Mouse (Mus musculus) left cerebral cortex, adult 11 months (tissue): Measurements from ENCODE around the gene Pla2g10.
"Not testable (repeated sequence)": the region's sequence is repeated elsewhere in the genome, so short reads cannot be mapped to it uniquely, and the experiment has no call there.

ENCODE experiments used
- DNase-seq: peaks from one replicate; pipeline ENCODE4 v3.0.0; 2022; ENCODE audit warnings: low spot score

Pla2g10 gene

GRCm38 (mm10) chr16:13730285-13731255, at the start of gene Pla2g10:
Gene Pla2g10, minus strand, starts transcription at chr16:13730983.
- no peak for DNase-seq

GRCm38 (mm10) chr16:13774651-13775050, 43.9 kb upstream of the Pla2g10 start:
- DNase-seq, result not testable (repeated sequence)

- DNase-seq, result not testable (repeated sequence)
Measured at GRCm38 (mm10) chr16:13774011-13774410, 43.2 kb upstream of the Pla2g10 start.

GRCm38 (mm10) chr16:13772051-13772450, 41.3 kb upstream of the Pla2g10 start:
- not testable (repeated sequence) for DNase-seq

GRCm38 (mm10) chr16:13771603-13772002, 40.8 kb upstream of the Pla2g10 start:
- DNase-seq, result not testable (repeated sequence)

- no peak for DNase-seq
Measured at GRCm38 (mm10) chr16:13766367-13766766, 35.6 kb upstream of the Pla2g10 start.

GRCm38 (mm10) chr16:13764519-13764918, 33.7 kb upstream of the Pla2g10 start:
- no peak for DNase-seq

GRCm38 (mm10) chr16:13762807-13763206, 32.0 kb upstream of the Pla2g10 start:
- not testable (repeated sequence) for DNase-seq

- DNase-seq, result no peak
Measured at GRCm38 (mm10) chr16:13757823-13758222, 27.0 kb upstream of the Pla2g10 start.

- peak; percentile 87 for DNase-seq
Measured at GRCm38 (mm10) chr16:13754400-13755190, 23.8 kb upstream of the Pla2g10 start.

GRCm38 (mm10) chr16:13753986-13754385, 23.2 kb upstream of the Pla2g10 start:
- DNase-seq, result no peak

GRCm38 (mm10) chr16:13750626-13751025, 19.8 kb upstream of the Pla2g10 start:
- DNase-seq, result no peak

- DNase-seq, result no peak
Measured at GRCm38 (mm10) chr16:13749981-13750380, 19.2 kb upstream of the Pla2g10 start.

- no peak for DNase-seq
Measured at GRCm38 (mm10) chr16:13749306-13749705, 18.5 kb upstream of the Pla2g10 start.

- not testable (repeated sequence) for DNase-seq
Measured at GRCm38 (mm10) chr16:13748813-13749212, 18.0 kb upstream of the Pla2g10 start.

GRCm38 (mm10) chr16:13748124-13748523, 17.3 kb upstream of the Pla2g10 start:
- no peak for DNase-seq

- DNase-seq, result no peak
Measured at GRCm38 (mm10) chr16:13747708-13748107, 16.9 kb upstream of the Pla2g10 start.

- no peak for DNase-seq
Measured at GRCm38 (mm10) chr16:13740844-13741243, 10.1 kb upstream of the Pla2g10 start.

- not testable (repeated sequence) for DNase-seq
Measured at GRCm38 (mm10) chr16:13739044-13739443, 8.3 kb upstream of the Pla2g10 start.

- no peak for DNase-seq
Measured at GRCm38 (mm10) chr16:13735977-13736376, 5.2 kb upstream of the Pla2g10 start.

- peak; percentile 41 for DNase-seq
Measured at GRCm38 (mm10) chr16:13733518-13734137, 2.8 kb upstream of the Pla2g10 start.

- no peak for DNase-seq
Measured at GRCm38 (mm10) chr16:13732786-13733185, 2.0 kb upstream of the Pla2g10 start.
